Mouse (Mus musculus) embryo, embryonic 10 days (tissue): ENCODE measurements around the gene Tcirg1.

ENCODE experiments used
- DNase-seq: peaks from one replicate; pipeline ENCODE4 v3.0.0-alpha.2; 2015; ENCODE audit warnings: low spot score

Gene Tcirg1

GRCm38 (mm10) chr19:3897557-3897956 is 9.4 kb downstream of the Tcirg1 start:
- DNase-seq: no peak

GRCm38 (mm10) chr19:3896208-3896607 is 10.7 kb downstream of the Tcirg1 start:
- DNase-seq: no peak

- DNase-seq: peak; percentile 75
Measured at GRCm38 (mm10) chr19:3895171-3895631, 11.7 kb downstream of the Tcirg1 start.

- DNase-seq: no peak
Measured at GRCm38 (mm10) chr19:3894294-3894693, 12.6 kb downstream of the Tcirg1 start.

- no peak for DNase-seq
Measured at GRCm38 (mm10) chr19:3893545-3894116, 13.3 kb downstream of the Tcirg1 start.

- peak; percentile 24 for DNase-seq
Measured at GRCm38 (mm10) chr19:3890181-3890580, 16.8 kb downstream of the Tcirg1 start.

- no peak for DNase-seq
Measured at GRCm38 (mm10) chr19:3889096-3889495, 17.8 kb downstream of the Tcirg1 start.

GRCm38 (mm10) chr19:3884325-3884990 is 22.5 kb downstream of the Tcirg1 start:
- no peak for DNase-seq

- no peak for DNase-seq
Measured at GRCm38 (mm10) chr19:3882214-3882613, 24.7 kb downstream of the Tcirg1 start.

- no peak for DNase-seq
Measured at GRCm38 (mm10) chr19:3880054-3880848, 26.7 kb downstream of the Tcirg1 start.

- no peak for DNase-seq
Measured at GRCm38 (mm10) chr19:3875045-3875444, 31.9 kb downstream of the Tcirg1 start.

GRCm38 (mm10) chr19:3872373-3872772 is 34.6 kb downstream of the Tcirg1 start:
- no peak for DNase-seq

- no peak for DNase-seq
Measured at GRCm38 (mm10) chr19:3871468-3871867, 35.5 kb downstream of the Tcirg1 start.

GRCm38 (mm10) chr19:3868290-3868689 is 38.6 kb downstream of the Tcirg1 start:
- DNase-seq: no peak

- DNase-seq: no peak
Measured at GRCm38 (mm10) chr19:3864960-3865359, 42.0 kb downstream of the Tcirg1 start.

GRCm38 (mm10) chr19:3862713-3863112 is 44.2 kb downstream of the Tcirg1 start:
- no peak for DNase-seq

- DNase-seq: no peak
Measured at GRCm38 (mm10) chr19:3857220-3857619, 49.7 kb downstream of the Tcirg1 start.

GRCm38 (mm10) chr19:3855601-3856000 is 51.3 kb downstream of the Tcirg1 start:
- DNase-seq: no peak

GRCm38 (mm10) chr19:3855091-3855490 is 51.8 kb downstream of the Tcirg1 start:
- DNase-seq: no peak

- no peak for DNase-seq
Measured at GRCm38 (mm10) chr19:3853891-3854290, 53.0 kb downstream of the Tcirg1 start.

- DNase-seq: no peak
Measured at GRCm38 (mm10) chr19:3853121-3853520, 53.8 kb downstream of the Tcirg1 start.

GRCm38 (mm10) chr19:3851979-3852681 is 54.8 kb downstream of the Tcirg1 start:
- peak; percentile 63 for DNase-seq
